Mouse (Mus musculus) heart, embryonic 10.5 days (tissue): Measurements from ENCODE around the gene Ctsd. TPM values are rescaled to one million over a fixed set of nuclear protein-coding genes. Genes with fewer than 3 reads are reported as not detected.
"Not testable (repeated sequence)": the region's sequence is repeated elsewhere in the genome, so short reads cannot be mapped to it uniquely, and the experiment has no call there.

Experiments
- DNase-seq: peaks from one replicate; pipeline ENCODE4 v3.0.0-alpha.2; 2017; ENCODE audit warnings: low spot score
- H3K27ac ChIP-seq: fragments of 300-500 bp; sonication (generic); 2 replicates; pipeline ENCODE4 v1.5.1; 2016; ENCODE audit warnings: mild to moderate bottlenecking
- H3K27me3 ChIP-seq: fragments of 300-500 bp; sonication (generic); 2 replicates; pipeline ENCODE4 v1.6.1; 2016; ENCODE audit warnings: mild to moderate bottlenecking; ENCODE audit not compliant: poor library complexity, insufficient read depth, severe bottlenecking
- H3K36me3 ChIP-seq: fragments of 300-500 bp; sonication (generic); 2 replicates; pipeline ENCODE4 v1.6.1; 2016; ENCODE audit warnings: mild to moderate bottlenecking, moderate library complexity
- H3K4me1 ChIP-seq: fragments of 300-500 bp; sonication (generic); 2 replicates; pipeline ENCODE4 v1.6.1; 2016; ENCODE audit warnings: mild to moderate bottlenecking
- H3K4me3 ChIP-seq: fragments of 300-500 bp; sonication (generic); 2 replicates; pipeline ENCODE4 v1.5.1; 2016; ENCODE audit warnings: mild to moderate bottlenecking, moderate library complexity
- H3K9me3 ChIP-seq: fragments of 300-500 bp; sonication (generic); 2 replicates; pipeline ENCODE4 v1.6.1; 2016; ENCODE audit warnings: mild to moderate bottlenecking, moderate library complexity
- WGBS: fragments of 180-500 bp; shearing (Covaris S2); methylation state at CpG from one replicate; pipeline ENCODE4 v1.1.7; 2016; 5-methylcytosine and 5-hydroxymethylcytosine counted together
- polyA plus RNA-seq: library from polyadenylated mRNA; unstranded; fragments of >200 nt; fragmentation: Nextera tagmentation; extraction: Ambion mirVana; gene quantifications from 2 replicates; pipeline ENCODE4 v1.2.1, GENCODE M21; 2016

The Ctsd gene
- polyA plus RNA-seq, 1 experiment from 2014 or later = 293 TPM

DNA sequence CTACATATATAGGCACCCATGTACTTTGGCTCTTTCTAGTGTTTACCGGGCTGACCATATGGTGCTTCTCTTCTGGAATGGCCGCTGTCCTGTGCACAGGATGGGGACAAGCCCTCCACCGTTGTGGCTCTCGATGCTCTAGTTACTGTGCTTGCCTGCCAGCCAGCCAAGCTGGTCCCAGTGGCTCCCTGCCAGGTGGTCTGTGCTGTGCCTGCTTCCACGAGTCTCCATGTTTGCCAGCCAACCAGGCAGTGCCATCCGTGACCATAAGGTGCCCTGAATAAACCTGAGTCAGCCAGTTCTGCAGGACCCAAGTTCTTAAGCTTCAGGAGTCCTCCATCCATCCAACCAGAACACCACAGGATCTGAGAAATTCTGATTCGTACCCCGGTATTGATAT is 52.7 kb downstream of the Ctsd start:
- WGBS = 86% methylated on average over 8 of the region's 8 CpGs
- Histone ChIP-seq H3K36me3 (no peaks in the 10 kb centered on the region), H3K4me1 (peaks cover 41% of the 10 kb centered on the region), H3K27me3 (no peaks in the 10 kb centered on the region), H3K4me3 (no peak overlapping the region), H3K27ac (peak overlapping the region; percentile 83), H3K9me3 (no peaks in the 10 kb centered on the region)
- DNase-seq = no peak

DNA sequence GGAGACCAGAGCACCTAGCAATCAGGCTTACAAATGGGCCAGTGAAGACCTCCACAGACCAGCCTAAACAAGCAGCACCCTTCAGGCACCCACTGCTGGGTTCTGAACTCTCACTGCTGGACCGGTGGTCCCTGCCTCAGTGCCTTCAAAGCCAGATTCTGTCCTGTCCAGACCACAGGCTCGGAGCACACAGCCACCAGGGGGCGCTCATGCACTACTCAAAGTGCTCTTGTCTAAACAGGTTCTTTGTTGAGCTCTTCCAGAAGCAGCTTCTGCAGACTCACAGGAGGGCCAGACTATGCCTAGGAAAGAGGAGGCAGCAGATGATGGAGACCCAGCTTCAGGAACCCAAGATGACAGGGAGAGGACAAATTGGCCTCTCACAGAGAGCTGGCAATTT is 53.6 kb downstream of the Ctsd start:
- Histone ChIP-seq H3K27ac (peak overlapping the region; percentile 83), H3K4me3 (no peak overlapping the region), H3K9me3 (no peaks in the 10 kb centered on the region), H3K36me3 (no peaks in the 10 kb centered on the region), H3K27me3 (no peaks in the 10 kb centered on the region), H3K4me1 (peaks cover 48% of the 10 kb centered on the region)
- peak; percentile 96 for DNase-seq
- 1% methylated on average over 3 of the region's 3 CpGs for WGBS

DNA sequence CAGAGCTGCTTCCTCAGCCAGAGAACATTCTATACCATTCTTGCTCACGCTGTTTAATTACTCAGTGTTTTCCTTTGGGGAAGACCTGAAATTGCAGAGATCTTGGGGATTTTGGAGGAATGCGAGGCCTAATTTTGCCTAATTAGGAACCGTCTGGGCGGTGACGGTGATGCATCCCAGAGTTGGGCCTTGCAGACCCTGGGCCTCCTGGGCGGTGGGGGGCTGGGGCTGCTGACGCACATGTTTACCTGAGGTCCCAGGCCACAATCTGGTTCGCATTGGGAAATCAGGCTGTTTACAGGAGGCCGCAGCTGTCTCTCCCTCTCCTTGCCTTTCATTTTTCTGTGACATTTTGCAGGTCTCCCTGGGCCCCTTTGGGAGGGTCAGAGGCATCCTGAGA is 55.1 kb downstream of the Ctsd start:
- not testable (repeated sequence) for DNase-seq, H3K36me3 ChIP-seq, H3K4me3 ChIP-seq, H3K9me3 ChIP-seq, H3K27me3 ChIP-seq
- Histone ChIP-seq H3K4me1 (peaks cover 62% of the 10 kb centered on the region), H3K27ac (peak overlapping the region; percentile 83)
- WGBS = 47% methylated on average over 5 of the region's 9 CpGs

- Histone ChIP-seq H3K27ac (peak overlapping the region; percentile 93), H3K9me3 (no peaks in the 10 kb centered on the region), H3K27me3 (no peaks in the 10 kb centered on the region), H3K4me3 (no peak overlapping the region), H3K4me1 (peaks cover 75% of the 10 kb centered on the region), H3K36me3 (no peaks in the 10 kb centered on the region)
- no peak for DNase-seq
- 50% methylated on average over 4 of the region's 4 CpGs for WGBS
Measured at GRCm38 (mm10) chr7:142331281-142331680, 56.6 kb downstream of the Ctsd start.

- Histone ChIP-seq H3K4me1 (peaks cover 81% of the 10 kb centered on the region), H3K27me3 (no peaks in the 10 kb centered on the region), H3K36me3 (no peaks in the 10 kb centered on the region), H3K9me3 (no peaks in the 10 kb centered on the region), H3K27ac (peak overlapping the region; percentile 93), H3K4me3 (no peak overlapping the region)
- WGBS = 7% methylated on average over 9 of the region's 9 CpGs
- peak; percentile 96 for DNase-seq
Measured at GRCm38 (mm10) chr7:142330271-142330724, 57.5 kb downstream of the Ctsd start.

DNA sequence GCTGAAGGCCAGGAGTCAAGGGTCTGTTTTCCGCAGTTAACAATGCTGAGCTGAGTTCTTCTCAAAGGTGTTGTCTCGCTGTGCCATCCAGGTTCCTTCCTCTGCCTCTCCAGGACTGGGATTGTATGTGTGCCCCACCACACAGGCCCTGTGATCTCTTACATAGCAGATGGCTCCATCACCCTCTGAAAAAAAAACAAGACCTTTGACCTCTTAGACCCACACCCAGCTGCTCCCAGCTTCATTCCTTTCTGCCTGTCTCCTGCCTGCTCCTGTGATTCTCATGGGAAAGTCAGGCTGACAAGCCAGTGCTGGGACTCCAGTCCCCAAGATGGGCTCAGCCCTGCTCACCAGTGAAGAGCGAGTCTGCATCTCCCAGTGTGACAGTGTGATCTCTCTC is 59.3 kb downstream of the Ctsd start:
- no peaks in the 10 kb centered on the region for H3K36me3 ChIP-seq
- H3K4me3 ChIP-seq = no peak overlapping the region
- H3K4me1 ChIP-seq = peaks cover 72% of the 10 kb centered on the region
- 53% methylated on average over 3 of the region's 3 CpGs for WGBS
- no peaks in the 10 kb centered on the region for H3K9me3 ChIP-seq
- H3K27me3 ChIP-seq = no peaks in the 10 kb centered on the region
- no peak for DNase-seq
- peak overlapping the region; percentile 93 for H3K27ac ChIP-seq

- H3K27ac ChIP-seq = peak overlapping the region; percentile 93
- H3K27me3 ChIP-seq = no peaks in the 10 kb centered on the region
- no peak for DNase-seq
- H3K9me3 ChIP-seq = no peaks in the 10 kb centered on the region
- peaks cover 69% of the 10 kb centered on the region for H3K4me1 ChIP-seq
- no peak overlapping the region for H3K4me3 ChIP-seq
- 17% methylated on average over 9 of the region's 9 CpGs for WGBS
- H3K36me3 ChIP-seq = no peaks in the 10 kb centered on the region
Measured at GRCm38 (mm10) chr7:142326714-142327445, 61.0 kb downstream of the Ctsd start.

Other genes starting within 250 kb of the Ctsd start
- gene Gm45337, start 243.4 kb downstream of the Ctsd start, polyA plus RNA-seq = not detected in 2 replicates
- not detected in 2 replicates for gene Gm29735, start 230.9 kb downstream of the Ctsd start, polyA plus RNA-seq
- not detected in 2 replicates for gene Gm4553, start 222.3 kb downstream of the Ctsd start, polyA plus RNA-seq
- not detected in 2 replicates for gene Krtap5-2, start 212.0 kb downstream of the Ctsd start, polyA plus RNA-seq
- gene Gm10153, start 197.6 kb downstream of the Ctsd start, polyA plus RNA-seq = not detected in 2 replicates
- not detected in 2 replicates for gene Krtap5-3, start 186.7 kb downstream of the Ctsd start, polyA plus RNA-seq
- gene Gm7579, start 176.2 kb downstream of the Ctsd start, polyA plus RNA-seq = not detected in 2 replicates
- not detected in 2 replicates for gene Krtap5-5, start 158.1 kb downstream of the Ctsd start, polyA plus RNA-seq
- not detected in 2 replicates for gene Gm40460, start 147.0 kb downstream of the Ctsd start, polyA plus RNA-seq
- not detected in 2 replicates for gene Gm2431, start 129.7 kb downstream of the Ctsd start, polyA plus RNA-seq
- not detected in 2 replicates for gene Gm4559, start 113.7 kb downstream of the Ctsd start, polyA plus RNA-seq
- not detected in 2 replicates for gene Krtap5-1, start 90.9 kb downstream of the Ctsd start, polyA plus RNA-seq
- 0.34 TPM in 1 of 2 replicates, not detected in the other for gene Krtap5-4, start 84.5 kb downstream of the Ctsd start, polyA plus RNA-seq
- gene Ifitm10, start 14.3 kb downstream of the Ctsd start, polyA plus RNA-seq = 7.7 and 12.5 TPM in 2 replicates
- 0.55 and 0.92 TPM in 2 replicates for gene Gm49369, start 5.4 kb downstream of the Ctsd start, polyA plus RNA-seq
- 0.38 and 1.3 TPM in 2 replicates for gene Syt8, start 46.8 kb upstream of the Ctsd start, polyA plus RNA-seq
- gene Tnni2, start 53.8 kb upstream of the Ctsd start, polyA plus RNA-seq = 51.9 and 56.4 TPM in 2 replicates
- 32.0 and 36.9 TPM in 2 replicates for gene Lsp1, start 72.8 kb upstream of the Ctsd start, polyA plus RNA-seq
- gene Tnnt3, start 110.8 kb upstream of the Ctsd start, polyA plus RNA-seq = 9.5 and 10.4 TPM in 2 replicates
- 17.1 and 25.1 TPM in 2 replicates for gene Mrpl23, start 144.6 kb upstream of the Ctsd start, polyA plus RNA-seq